Mouse (Mus musculus) layer of hippocampus, postnatal 14 days (tissue): ENCODE results near the gene Lrrn2. TPM values are rescaled to one million over a fixed set of nuclear protein-coding genes. Genes with fewer than 3 reads are reported as not detected.

Source experiments
- microRNA-seq, 2 experiments: library from miRNA; unstranded; fragments of <30 nt; microRNA quantifications; one replicate each; pipeline ENCODE4 v1.2.0; 2021
- total RNA-seq, 2 experiments: library from RNA; stranded (reverse); gene quantifications; 2 replicates each; pipeline ENCODE4 v1.2.3; 2021

The Lrrn2 gene
- total RNA-seq, 2 experiments from 2014 or later: 193 to 194 TPM

Small RNA genes lying within 50 kb of the gene (microRNA-seq; reads per million reads assigned to microRNA genes)
- gene Gm44300: 0 reads per million in 2 experiments

Other genes with a start within 250 kb of the Lrrn2 start
- gene Nfasc, start 138.5 kb upstream of the Lrrn2 start, total RNA-seq: 100 to 1,000 TPM; 276 to 278 TPM
- 10 to 100 TPM; 91.6 to 94.7 TPM for gene Mdm4, start 150.3 kb downstream of the Lrrn2 start, total RNA-seq
- gene Pik3c2b, start 165.4 kb downstream of the Lrrn2 start, total RNA-seq: 10 to 100 TPM; 18.0 to 19.1 TPM